Mouse (Mus musculus): Measurements from ENCODE around the gene Cfd. TPM values are rescaled to one million over a fixed set of nuclear protein-coding genes. Genes with fewer than 3 reads are reported as not detected.
A peak's percentile ranks its signal among the peaks of the same experiment; 100 is the strongest.

The Cfd gene
- not detected for polyA plus RNA-seq (2012; fragmentation: generic; extraction: Trizol)
- long read RNA-seq, experiment 1, result 0 reads
- long read RNA-seq, experiment 2, result 0 reads

DNA sequence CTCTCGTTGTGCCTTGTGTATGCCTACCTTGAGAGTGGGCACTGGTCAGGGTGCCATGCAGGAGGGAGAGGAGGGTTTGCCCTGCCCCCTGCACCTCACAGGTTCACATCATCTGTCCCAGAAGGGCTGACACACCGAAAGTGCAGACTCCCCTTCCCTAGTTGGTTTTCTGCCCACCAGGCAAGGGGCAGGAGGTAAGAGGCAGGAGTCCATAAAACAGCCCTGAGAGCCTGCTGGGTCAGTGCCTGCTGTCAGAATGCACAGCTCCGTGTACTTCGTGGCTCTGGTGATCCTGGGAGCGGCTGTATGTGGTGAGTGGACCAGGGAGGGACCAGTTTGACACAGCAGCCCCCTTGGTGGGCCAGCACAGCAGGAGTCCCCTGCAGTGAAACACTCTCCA lies at the start of gene Cfd:
TSS of gene Cfd (plus strand) at position 184 of the 400 bp plus-strand sequence.
- TF ChIP-seq CEBPB (IDR thresholded peaks at IDR 0.05; ENCODE audit: low read depth) (no peak), FOSL1 (IDR thresholded peaks at IDR 0.05; ENCODE audit: insufficient read depth, low read length, poor library complexity, severe bottlenecking) (no peak), USF1 (IDR thresholded peaks at IDR 0.05; ENCODE audit: low read depth) (no peak), MAX (IDR thresholded peaks at IDR 0.05) (no peak), MYOD1 (IDR thresholded peaks at IDR 0.05; ENCODE audit: control insufficient read depth, insufficient read length, low read depth) (no peak), CTCF (IDR thresholded peaks at IDR 0.05; ENCODE audit: control insufficient read depth, insufficient read depth, insufficient read length) (no peak), MYOG (IDR thresholded peaks at IDR 0.05; ENCODE audit: control insufficient read depth, extremely low read depth, insufficient read length) (no peak)
- no peaks in the 10 kb centered on the region for H3K79me2 ChIP-seq (ENCODE audit: control insufficient read depth, insufficient read depth)
- no peaks in the 10 kb centered on the region for H3K36me3 ChIP-seq (ENCODE audit: control insufficient read depth, insufficient read depth)
- H3K4me3 ChIP-seq (ENCODE audit: insufficient read depth, poor library complexity, severe bottlenecking), result no peak within 1 kb of the TSS
- H3K27me3 ChIP-seq (ENCODE audit: control insufficient read depth, insufficient read depth, insufficient read length), result peaks cover 22% of the 10 kb centered on the region
- no peaks in the 10 kb centered on the region for H3K79me3 ChIP-seq (ENCODE audit: low read depth)
- H3ac ChIP-seq (ENCODE audit: control insufficient read depth, insufficient read length, low read depth), result peak within 1 kb of the TSS; percentile 24

GRCm38 (mm10) chr10:79842322-79842721 lies 48.3 kb upstream of the Cfd start:
- Histone ChIP-seq H3K79me3 (ENCODE audit: low read depth) (no peaks in the 10 kb centered on the region), H3K4me3 (ENCODE audit: insufficient read depth, poor library complexity, severe bottlenecking) (no peak overlapping the region), H3ac (ENCODE audit: control insufficient read depth, insufficient read length, low read depth) (no peak overlapping the region), H3K79me2 (ENCODE audit: control insufficient read depth, insufficient read depth) (no peaks in the 10 kb centered on the region), H3K36me3 (ENCODE audit: control insufficient read depth, insufficient read depth) (no peaks in the 10 kb centered on the region), H3K27me3 (ENCODE audit: control insufficient read depth, insufficient read depth, insufficient read length) (no peaks in the 10 kb centered on the region)
- TF ChIP-seq FOSL1 (IDR thresholded peaks at IDR 0.05; ENCODE audit: insufficient read depth, low read length, poor library complexity, severe bottlenecking) (peak; percentile 39), CEBPB (IDR thresholded peaks at IDR 0.05; ENCODE audit: low read depth) (no peak), MYOD1 (IDR thresholded peaks at IDR 0.05; ENCODE audit: control insufficient read depth, insufficient read length, low read depth) (peak; percentile 62), MAX (IDR thresholded peaks at IDR 0.05) (peak; percentile 41), USF1 (IDR thresholded peaks at IDR 0.05; ENCODE audit: low read depth) (no peak), MYOG (IDR thresholded peaks at IDR 0.05; ENCODE audit: control insufficient read depth, extremely low read depth, insufficient read length) (no peak)

GRCm38 (mm10) chr10:79843476-79843875 lies 47.2 kb upstream of the Cfd start:
- TF ChIP-seq CTCF (IDR thresholded peaks at IDR 0.05; ENCODE audit: control insufficient read depth, insufficient read depth, insufficient read length) (no peak), CEBPB (IDR thresholded peaks at IDR 0.05; ENCODE audit: low read depth) (no peak), MYOD1 (IDR thresholded peaks at IDR 0.05; ENCODE audit: control insufficient read depth, insufficient read length, low read depth) (no peak), FOSL1 (IDR thresholded peaks at IDR 0.05; ENCODE audit: insufficient read depth, low read length, poor library complexity, severe bottlenecking) (no peak), MAX (IDR thresholded peaks at IDR 0.05) (no peak), USF1 (IDR thresholded peaks at IDR 0.05; ENCODE audit: low read depth) (no peak), MYOG (IDR thresholded peaks at IDR 0.05; ENCODE audit: control insufficient read depth, extremely low read depth, insufficient read length) (no peak)
- no peak overlapping the region for H3ac ChIP-seq (ENCODE audit: control insufficient read depth, insufficient read length, low read depth)
- H3K79me3 ChIP-seq (ENCODE audit: low read depth), result no peaks in the 10 kb centered on the region

DNA sequence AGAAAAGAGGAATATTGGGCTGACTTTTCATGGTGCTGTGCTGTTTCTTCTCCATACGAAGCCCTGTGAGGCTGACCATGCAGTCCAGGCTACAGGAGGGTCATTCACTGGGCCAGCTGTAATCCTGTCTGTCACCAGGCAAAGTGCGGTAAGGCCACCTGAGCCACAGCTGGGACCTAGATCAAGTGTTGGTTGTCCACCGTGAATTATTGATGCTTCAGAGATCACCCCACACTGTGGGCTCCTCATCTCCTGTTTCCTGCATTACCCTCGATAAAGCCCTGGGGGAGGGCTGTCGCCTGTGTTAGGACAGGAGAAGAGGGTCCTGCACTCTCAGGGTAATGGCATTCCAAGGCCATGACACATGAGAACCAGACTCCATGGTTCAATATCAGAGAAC lies 44.1 kb upstream of the Cfd start:
- peaks cover 3% of the 10 kb centered on the region for H3K79me2 ChIP-seq (ENCODE audit: control insufficient read depth, insufficient read depth)
- no peaks in the 10 kb centered on the region for H3K27me3 ChIP-seq (ENCODE audit: control insufficient read depth, insufficient read depth, insufficient read length)
- H3K4me3 ChIP-seq (ENCODE audit: insufficient read depth, poor library complexity, severe bottlenecking), result no peak overlapping the region
- H3K79me3 ChIP-seq (ENCODE audit: low read depth), result no peaks in the 10 kb centered on the region
- H3K36me3 ChIP-seq (ENCODE audit: control insufficient read depth, insufficient read depth), result no peaks in the 10 kb centered on the region
- no peak overlapping the region for H3ac ChIP-seq (ENCODE audit: control insufficient read depth, insufficient read length, low read depth)
- no peak for TF ChIP-seq USF1 (IDR thresholded peaks at IDR 0.05; ENCODE audit: low read depth)
- no peak for TF ChIP-seq CEBPB (IDR thresholded peaks at IDR 0.05; ENCODE audit: low read depth)
- no peak for TF ChIP-seq FOSL1 (IDR thresholded peaks at IDR 0.05; ENCODE audit: insufficient read depth, low read length, poor library complexity, severe bottlenecking)

More at GRCm38 (mm10) chr10:79843476-79843875, 47.2 kb upstream of the Cfd start:
- Histone ChIP-seq H3K4me3 (ENCODE audit: insufficient read depth, poor library complexity, severe bottlenecking) (no peak overlapping the region), H3K27me3 (ENCODE audit: control insufficient read depth, insufficient read depth, insufficient read length) (no peaks in the 10 kb centered on the region), H3K36me3 (ENCODE audit: control insufficient read depth, insufficient read depth) (no peaks in the 10 kb centered on the region), H3K79me2 (ENCODE audit: control insufficient read depth, insufficient read depth) (no peaks in the 10 kb centered on the region)

- Histone ChIP-seq H3K79me3 (ENCODE audit: low read depth) (peaks cover 13% of the 10 kb centered on the region), H3K4me3 (ENCODE audit: insufficient read depth, poor library complexity, severe bottlenecking) (no peak overlapping the region), H3ac (ENCODE audit: control insufficient read depth, insufficient read length, low read depth) (no peak overlapping the region), H3K27me3 (ENCODE audit: control insufficient read depth, insufficient read depth, insufficient read length) (no peaks in the 10 kb centered on the region), H3K36me3 (ENCODE audit: control insufficient read depth, insufficient read depth) (no peaks in the 10 kb centered on the region), H3K79me2 (ENCODE audit: control insufficient read depth, insufficient read depth) (peaks cover 27% of the 10 kb centered on the region)
- TF ChIP-seq MYOG (IDR thresholded peaks at IDR 0.05; ENCODE audit: control insufficient read depth, extremely low read depth, insufficient read length) (no peak), CTCF (IDR thresholded peaks at IDR 0.05; ENCODE audit: control insufficient read depth, insufficient read depth, insufficient read length) (no peak), MAX (IDR thresholded peaks at IDR 0.05) (no peak), USF1 (IDR thresholded peaks at IDR 0.05; ENCODE audit: low read depth) (no peak), CEBPB (IDR thresholded peaks at IDR 0.05; ENCODE audit: low read depth) (no peak), MYOD1 (IDR thresholded peaks at IDR 0.05; ENCODE audit: control insufficient read depth, insufficient read length, low read depth) (no peak), FOSL1 (IDR thresholded peaks at IDR 0.05; ENCODE audit: insufficient read depth, low read length, poor library complexity, severe bottlenecking) (no peak)
Observed at GRCm38 (mm10) chr10:79849941-79850628, 40.6 kb upstream of the Cfd start.
